Mouse (Mus musculus) WW6 (cell line): ENCODE measurements around the gene Fgf13.

Source experiments
- DNase-seq: peaks from one replicate; pipeline ENCODE4 v3.0.0-alpha.2; 2013; ENCODE audit warnings: low read depth, low spot score

The Fgf13 gene

DNA sequence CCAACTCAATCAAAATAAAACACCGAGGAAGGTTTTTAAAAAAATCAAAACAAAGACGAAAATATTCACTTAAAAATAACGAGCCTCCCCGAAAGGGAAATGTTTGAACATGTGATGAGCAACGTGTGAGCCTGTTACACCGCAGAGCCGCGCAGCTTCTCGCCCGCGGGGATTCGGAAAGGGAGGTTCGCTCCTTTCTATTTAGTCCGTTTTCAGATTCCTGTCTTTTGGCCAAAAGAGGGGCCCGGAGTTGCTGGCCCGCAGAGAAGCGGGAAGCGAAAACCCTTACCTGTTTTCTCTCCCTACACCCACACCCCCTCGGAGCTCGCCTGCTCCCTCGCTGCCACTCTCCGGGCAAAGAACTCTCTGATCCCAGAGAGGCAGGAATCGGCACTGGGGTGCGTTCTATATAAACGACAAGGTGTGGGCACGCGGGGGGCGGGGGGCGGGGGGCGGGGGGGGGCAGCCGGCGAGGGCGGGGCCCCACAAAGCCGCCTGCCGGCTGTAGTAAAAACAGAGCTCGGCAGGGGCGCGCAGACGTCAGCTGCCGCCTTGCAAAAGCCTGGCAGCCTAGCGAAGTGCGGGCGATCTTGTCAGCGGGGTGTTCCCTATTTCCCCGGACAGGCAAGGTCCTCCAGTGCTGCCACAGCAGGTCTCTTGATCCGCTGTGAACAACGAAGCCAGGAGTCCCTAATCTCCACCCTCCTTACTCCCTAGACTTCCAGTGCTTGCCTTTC lies at the start of gene Fgf13:
Gene Fgf13, minus strand, starts transcription at position 377 of the 737 bp plus-strand sequence.
- DNase-seq: no peak

- DNase-seq: no peak
These were observed 38.7 kb upstream of the Fgf13 start for GRCm38 (mm10) chrX:59606535-59606934.

- no peak for DNase-seq
These were observed 21.2 kb upstream of the Fgf13 start for GRCm38 (mm10) chrX:59589050-59589449.

DNA sequence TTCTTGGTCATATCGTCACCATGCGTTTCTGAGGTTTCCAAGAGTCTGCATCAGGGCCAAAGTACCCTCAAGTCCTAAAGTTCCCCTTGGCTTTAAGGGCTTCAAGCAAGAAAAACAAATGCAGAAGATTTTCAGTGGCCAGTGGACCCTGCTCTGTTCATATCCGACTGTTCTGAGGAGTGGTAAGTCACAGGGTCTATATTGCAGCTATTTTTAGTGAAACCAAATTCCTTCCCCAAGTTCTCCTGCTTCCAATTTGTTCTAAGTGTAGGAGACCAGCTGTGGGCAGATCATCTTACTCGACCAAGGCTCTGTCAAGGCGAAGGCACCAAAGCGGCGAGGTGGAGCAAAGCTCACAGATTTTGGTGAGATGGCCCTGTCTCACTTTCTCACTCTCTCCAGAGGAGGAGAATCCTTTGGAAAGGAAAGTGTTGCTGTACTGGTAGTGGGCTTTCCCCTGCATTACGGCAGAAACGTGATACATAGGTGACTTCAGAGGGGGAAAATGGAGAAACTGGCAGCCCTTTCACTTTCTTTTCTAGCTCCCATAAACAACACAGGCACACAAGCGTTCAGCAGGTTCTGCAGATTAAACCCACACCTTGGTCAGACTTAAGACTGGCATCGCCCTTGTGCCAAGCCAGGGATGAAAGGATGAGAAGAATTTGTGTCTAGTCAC lies 17.8 kb upstream of the Fgf13 start:
- no peak for DNase-seq

- no peak for DNase-seq
These were observed 16.2 kb upstream of the Fgf13 start for GRCm38 (mm10) chrX:59584034-59584433.

- DNase-seq: no peak
These were observed 811 bp downstream of the Fgf13 start for GRCm38 (mm10) chrX:59566826-59567694.

- no peak for DNase-seq
These were observed 1.7 kb downstream of the Fgf13 start for GRCm38 (mm10) chrX:59566017-59566679.

- DNase-seq: no peak
These were observed 19.9 kb downstream of the Fgf13 start for GRCm38 (mm10) chrX:59547931-59548330.

DNA sequence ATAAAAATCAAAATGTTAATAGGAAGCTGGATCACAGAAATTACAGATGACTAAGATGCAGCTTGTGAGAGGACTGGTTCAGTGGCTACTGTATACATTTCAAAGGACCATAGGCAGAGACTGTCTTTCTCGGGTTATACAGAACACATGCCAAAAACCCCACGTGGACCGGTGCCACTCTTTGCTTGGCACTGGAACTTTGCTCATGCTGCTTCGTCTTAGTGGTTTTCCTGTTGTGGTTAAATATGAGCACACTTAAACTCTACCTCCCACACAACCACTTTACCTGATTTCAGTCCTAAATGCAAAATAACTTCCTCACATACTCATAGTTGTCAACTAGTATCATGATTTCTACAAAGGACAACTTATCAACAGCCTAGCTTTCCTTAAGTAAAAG lies 59.6 kb downstream of the Fgf13 start:
- DNase-seq: no peak

GRCm38 (mm10) chrX:59493388-59493787 lies 74.5 kb downstream of the Fgf13 start:
- DNase-seq: peak; percentile 14

- DNase-seq: no peak
These were observed 82.4 kb downstream of the Fgf13 start for GRCm38 (mm10) chrX:59485426-59485825.

- no peak for DNase-seq
These were observed 165.1 kb downstream of the Fgf13 start for GRCm38 (mm10) chrX:59402596-59403285.

DNA sequence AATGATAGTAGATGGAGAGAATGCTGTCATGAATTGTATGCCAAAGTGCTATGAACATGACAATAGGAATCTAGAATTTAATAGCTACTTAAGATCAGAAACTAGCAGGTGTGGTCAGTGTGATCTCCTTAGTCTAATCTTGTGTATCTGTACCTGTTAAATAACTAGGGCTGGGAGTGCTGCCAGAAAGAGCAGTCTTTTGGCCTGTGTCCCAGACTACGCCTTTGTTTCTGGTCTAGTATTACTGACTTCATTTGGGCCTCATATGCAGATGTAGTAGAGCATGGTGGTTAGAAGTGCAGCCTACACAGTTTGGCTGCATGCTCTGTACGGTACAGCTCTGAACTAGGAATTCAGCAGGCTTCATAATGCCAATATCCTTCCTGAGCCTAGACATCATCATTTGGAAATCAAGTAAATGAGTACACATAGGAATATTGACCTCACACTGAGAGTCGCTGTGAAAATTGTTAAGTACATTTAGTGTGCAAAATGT lies 276.9 kb downstream of the Fgf13 start:
- no peak for DNase-seq

- no peak for DNase-seq
These were observed 316.3 kb downstream of the Fgf13 start for GRCm38 (mm10) chrX:59251576-59251975.

DNA sequence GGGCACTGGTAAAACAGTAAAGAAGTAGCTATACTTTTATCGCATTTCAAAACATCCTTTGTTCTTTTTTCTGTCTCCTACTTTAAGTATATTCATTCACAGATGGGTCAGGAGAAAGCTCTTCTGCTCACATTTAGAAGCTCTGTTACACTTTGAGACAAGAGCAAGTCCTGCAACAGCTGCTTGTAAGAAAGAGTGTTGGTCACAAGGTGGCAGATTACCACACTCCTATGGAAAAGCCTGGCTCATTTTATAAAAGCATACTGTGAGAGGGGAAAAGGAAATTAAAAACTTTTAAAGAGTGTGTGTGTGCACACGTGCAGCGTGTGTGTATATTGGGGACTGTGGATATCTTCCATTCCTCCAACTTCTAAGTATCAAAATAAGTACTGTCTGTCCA lies 324.1 kb downstream of the Fgf13 start:
- no peak for DNase-seq

DNA sequence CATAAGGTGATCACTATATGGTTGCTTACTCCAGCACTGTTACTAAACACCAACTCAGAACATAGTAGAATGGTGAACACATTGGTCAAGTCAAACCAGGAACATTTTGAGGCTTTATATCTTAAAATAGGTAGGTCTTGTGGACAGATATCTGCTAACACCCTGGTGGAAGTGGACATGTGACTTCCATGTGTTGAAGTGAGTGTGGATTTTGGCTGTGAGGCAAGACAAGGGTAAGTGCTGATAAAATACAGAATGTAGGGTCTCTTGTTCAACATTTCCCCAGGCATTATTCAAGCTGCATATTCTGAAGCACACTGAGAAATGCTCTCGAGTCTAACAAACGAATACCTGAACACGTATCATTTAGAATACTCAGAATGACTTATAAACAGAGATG lies 324.7 kb downstream of the Fgf13 start:
- no peak for DNase-seq

DNA sequence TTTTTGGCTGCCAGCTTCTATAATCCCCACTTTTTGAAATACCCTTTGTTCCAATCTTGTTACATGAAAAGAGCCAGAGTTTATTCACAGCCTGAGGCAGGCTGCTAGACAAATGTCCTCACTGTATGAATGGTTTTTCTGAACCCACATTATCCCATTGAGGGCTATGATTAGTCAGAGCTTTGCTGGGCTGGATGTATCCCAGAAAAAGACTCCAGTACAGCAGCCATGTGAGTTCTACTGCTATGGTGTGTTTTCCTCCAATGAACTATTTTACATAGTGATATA lies 326.5 kb downstream of the Fgf13 start:
- no peak for DNase-seq

GRCm38 (mm10) chrX:59240683-59241459 lies 327.0 kb downstream of the Fgf13 start:
- DNase-seq: no peak

DNA sequence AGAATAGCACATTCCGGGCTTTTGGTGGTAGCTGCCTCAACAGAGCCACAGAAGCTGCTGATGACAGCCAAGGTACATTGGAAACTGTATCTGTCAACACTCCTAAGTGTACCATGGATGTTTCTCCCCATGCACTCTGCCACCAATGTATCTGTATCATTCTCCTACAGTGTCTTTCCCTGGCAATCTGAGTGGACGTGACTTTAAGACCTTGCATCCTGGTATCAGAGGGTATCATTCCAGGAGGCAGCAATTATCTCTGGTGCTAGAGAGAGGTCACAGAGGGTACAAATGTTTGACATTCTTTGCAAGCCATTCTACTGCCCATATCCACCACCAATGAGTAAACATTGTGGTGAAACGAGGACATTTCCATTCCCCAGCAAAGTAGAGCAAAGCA lies 347.2 kb downstream of the Fgf13 start:
- no peak for DNase-seq

DNA sequence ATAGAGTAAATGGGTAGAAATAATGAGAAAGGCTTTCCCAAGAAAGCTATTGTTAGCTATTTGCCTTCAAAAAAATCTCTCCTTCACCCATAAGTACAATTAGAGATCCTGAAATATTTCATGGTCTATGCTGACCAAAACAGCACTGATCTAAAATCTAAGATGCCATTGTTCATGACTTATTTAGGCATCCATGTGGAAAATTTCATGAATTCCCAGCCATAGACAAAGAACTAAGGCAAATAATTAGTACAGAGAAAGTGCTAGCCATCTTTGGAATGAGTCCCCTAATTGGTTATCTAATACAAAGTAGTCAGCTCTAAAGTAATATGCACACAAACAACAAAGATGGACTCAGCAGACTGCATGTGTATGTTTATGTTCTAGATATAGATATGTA lies 366.7 kb downstream of the Fgf13 start:
- no peak for DNase-seq
